Mouse (Mus musculus): ENCODE data around the gene Gm28635. TPM values are rescaled to one million over a fixed set of nuclear protein-coding genes. Genes with fewer than 3 reads are reported as not detected.

The Gm28635 gene
- polyA plus RNA-seq (2014; fragmentation: Nextera tagmentation; extraction: Ambion mirVana), result not detected in 2 replicates

- Histone ChIP-seq H3K4me2 (peak within 1 kb of the TSS; percentile 73), H3K4me1 (ENCODE audit: control insufficient read depth, insufficient read depth, low read length) (peaks cover 9% of the 10 kb centered on the region), H3K4me3 (ENCODE audit: low read depth, low read length) (peak within 1 kb of the TSS; percentile 85), H3K9me3 (ENCODE audit: control insufficient read depth, low read length) (no peaks in the 10 kb centered on the region), H3K27me3 (ENCODE audit: control insufficient read depth, insufficient read depth, low read length) (no peaks in the 10 kb centered on the region), H3K27ac (ENCODE audit: low read depth, low read length) (peak within 1 kb of the TSS; percentile 17; the same call in 1 of the 2 replicates), H3K36me3 (ENCODE audit: control insufficient read depth, insufficient read depth, low read length) (peaks cover 6% of the 10 kb centered on the region; the same call in 1 of the 2 replicates), H3K9ac (ENCODE audit: low read length) (peak within 1 kb of the TSS; percentile 81)
- DNase-seq (ENCODE audit: low spot score, missing footprints) (peak; percentile 98), ATAC-seq (ENCODE audit: low FRiP score) (peak; percentile 100)
- WGBS, result under 1% methylated on average over 43 of the region's 44 CpGs
Measured at GRCm38 (mm10) chr2:84677968-84678880, at the start of gene Gm28635, which contains the start of gene Med19. Gene Gm28635 (minus strand): TSS chr2:84678041. Gene Med19 (plus strand): TSS chr2:84678402.

GRCm38 (mm10) chr2:84727172-84727858 is 49.5 kb upstream of the Gm28635 start, which contains the start of gene Clp1:
Gene Clp1 (minus strand): TSS chr2:84727350.
- Histone ChIP-seq H3K9ac (ENCODE audit: low read length) (peak within 1 kb of the TSS; percentile 52), H3K4me2 (peak within 1 kb of the TSS; percentile 88), H3K27ac (ENCODE audit: low read depth, low read length) (peak within 1 kb of the TSS; percentile 58; the same call in 1 of the 2 replicates), H3K36me3 (ENCODE audit: control insufficient read depth, insufficient read depth, low read length) (peaks cover 8% of the 10 kb centered on the region; the same call in 1 of the 2 replicates), H3K9me3 (ENCODE audit: control insufficient read depth, low read length) (no peaks in the 10 kb centered on the region), H3K4me1 (ENCODE audit: control insufficient read depth, insufficient read depth, low read length) (peaks cover 14% of the 10 kb centered on the region), H3K4me3 (ENCODE audit: low read depth, low read length) (peak within 1 kb of the TSS; percentile 61), H3K27me3 (ENCODE audit: control insufficient read depth, insufficient read depth, low read length) (no peaks in the 10 kb centered on the region)
- WGBS, result under 1% methylated on average over 39 of the region's 39 CpGs
- ATAC-seq (ENCODE audit: low FRiP score), result peak; percentile 97
- peak; percentile 99 for DNase-seq (ENCODE audit: low spot score, missing footprints)

GRCm38 (mm10) chr2:84726716-84727115 is 48.9 kb upstream of the Gm28635 start:
- Histone ChIP-seq H3K9me3 (ENCODE audit: control insufficient read depth, low read length) (no peaks in the 10 kb centered on the region), H3K27me3 (ENCODE audit: control insufficient read depth, insufficient read depth, low read length) (no peaks in the 10 kb centered on the region), H3K9ac (ENCODE audit: low read length) (peak overlapping the region; percentile 52), H3K4me3 (ENCODE audit: low read depth, low read length) (peak overlapping the region; percentile 61), H3K27ac (ENCODE audit: low read depth, low read length) (no peak overlapping the region), H3K36me3 (ENCODE audit: control insufficient read depth, insufficient read depth, low read length) (peaks cover 8% of the 10 kb centered on the region; the same call in 1 of the 2 replicates), H3K4me1 (ENCODE audit: control insufficient read depth, insufficient read depth, low read length) (peaks cover 14% of the 10 kb centered on the region), H3K4me2 (peak overlapping the region; percentile 88)
- 7% methylated on average over 9 of the region's 9 CpGs for WGBS
- ATAC-seq (ENCODE audit: low FRiP score), result peak; percentile 4
- no peak for DNase-seq (ENCODE audit: low spot score, missing footprints)

- 93% methylated on average over 10 of the region's 10 CpGs for WGBS
- no peak overlapping the region for H3K4me3 ChIP-seq (ENCODE audit: low read depth, low read length)
- peaks cover 14% of the 10 kb centered on the region for H3K4me1 ChIP-seq (ENCODE audit: control insufficient read depth, insufficient read depth, low read length)
- H3K27ac ChIP-seq (ENCODE audit: low read depth, low read length), result no peak overlapping the region
- H3K9ac ChIP-seq (ENCODE audit: low read length), result no peak overlapping the region
- H3K4me2 ChIP-seq, result no peak overlapping the region
- no peaks in the 10 kb centered on the region for H3K27me3 ChIP-seq (ENCODE audit: control insufficient read depth, insufficient read depth, low read length)
- ATAC-seq (ENCODE audit: low FRiP score), result no peak
- H3K9me3 ChIP-seq (ENCODE audit: control insufficient read depth, low read length), result no peaks in the 10 kb centered on the region
- peaks cover 8% of the 10 kb centered on the region; the same call in 1 of the 2 replicates for H3K36me3 ChIP-seq (ENCODE audit: control insufficient read depth, insufficient read depth, low read length)
- peak; percentile 35 for DNase-seq (ENCODE audit: low spot score, missing footprints)
Measured at GRCm38 (mm10) chr2:84725770-84726169, 47.9 kb upstream of the Gm28635 start.

- DNase-seq (ENCODE audit: low spot score, missing footprints) (peak; percentile 54), ATAC-seq (ENCODE audit: low FRiP score) (no peak)
- H3K4me3 ChIP-seq (ENCODE audit: low read depth, low read length), result no peak overlapping the region
- peaks cover 14% of the 10 kb centered on the region for H3K4me1 ChIP-seq (ENCODE audit: control insufficient read depth, insufficient read depth, low read length)
- no peak overlapping the region for H3K9ac ChIP-seq (ENCODE audit: low read length)
- peaks cover 8% of the 10 kb centered on the region; the same call in 1 of the 2 replicates for H3K36me3 ChIP-seq (ENCODE audit: control insufficient read depth, insufficient read depth, low read length)
- no peaks in the 10 kb centered on the region for H3K27me3 ChIP-seq (ENCODE audit: control insufficient read depth, insufficient read depth, low read length)
- H3K9me3 ChIP-seq (ENCODE audit: control insufficient read depth, low read length), result no peaks in the 10 kb centered on the region
- WGBS, result 95% methylated on average over 14 of the region's 14 CpGs
- no peak overlapping the region for H3K27ac ChIP-seq (ENCODE audit: low read depth, low read length)
- H3K4me2 ChIP-seq, result no peak overlapping the region
Measured at GRCm38 (mm10) chr2:84723856-84724255, 46.0 kb upstream of the Gm28635 start.

GRCm38 (mm10) chr2:84721182-84721581 is 43.3 kb upstream of the Gm28635 start:
- Histone ChIP-seq H3K4me1 (ENCODE audit: control insufficient read depth, insufficient read depth, low read length) (peaks cover 11% of the 10 kb centered on the region), H3K4me3 (ENCODE audit: low read depth, low read length) (no peak overlapping the region), H3K27ac (ENCODE audit: low read depth, low read length) (no peak overlapping the region), H3K36me3 (ENCODE audit: control insufficient read depth, insufficient read depth, low read length) (peaks cover 8% of the 10 kb centered on the region; the same call in 1 of the 2 replicates), H3K27me3 (ENCODE audit: control insufficient read depth, insufficient read depth, low read length) (no peaks in the 10 kb centered on the region), H3K4me2 (no peak overlapping the region), H3K9ac (ENCODE audit: low read length) (0 out of 2 replicates have a peak overlapping the region, but pooled peaks have one; percentile 10), H3K9me3 (ENCODE audit: control insufficient read depth, low read length) (no peaks in the 10 kb centered on the region)
- ATAC-seq (ENCODE audit: low FRiP score) (no peak), DNase-seq (ENCODE audit: low spot score, missing footprints) (peak; percentile 62)
- 87% methylated on average over 3 of the region's 3 CpGs for WGBS

GRCm38 (mm10) chr2:84720718-84721117 is 42.9 kb upstream of the Gm28635 start:
- Histone ChIP-seq H3K9me3 (ENCODE audit: control insufficient read depth, low read length) (no peaks in the 10 kb centered on the region), H3K27ac (ENCODE audit: low read depth, low read length) (no peak overlapping the region), H3K4me1 (ENCODE audit: control insufficient read depth, insufficient read depth, low read length) (peaks cover 7% of the 10 kb centered on the region), H3K9ac (ENCODE audit: low read length) (no peak overlapping the region), H3K4me2 (no peak overlapping the region), H3K27me3 (ENCODE audit: control insufficient read depth, insufficient read depth, low read length) (no peaks in the 10 kb centered on the region), H3K4me3 (ENCODE audit: low read depth, low read length) (no peak overlapping the region), H3K36me3 (ENCODE audit: control insufficient read depth, insufficient read depth, low read length) (peaks cover 8% of the 10 kb centered on the region; the same call in 1 of the 2 replicates)
- no peak for DNase-seq (ENCODE audit: low spot score, missing footprints)
- WGBS, result 96% methylated on average over 2 of the region's 2 CpGs
- ATAC-seq (ENCODE audit: low FRiP score), result no peak

- no peaks in the 10 kb centered on the region for H3K9me3 ChIP-seq (ENCODE audit: control insufficient read depth, low read length)
- 86% methylated on average over 4 of the region's 4 CpGs for WGBS
- no peaks in the 10 kb centered on the region for H3K36me3 ChIP-seq (ENCODE audit: control insufficient read depth, insufficient read depth, low read length)
- H3K9ac ChIP-seq (ENCODE audit: low read length), result no peak overlapping the region
- DNase-seq (ENCODE audit: low spot score, missing footprints) (peak; percentile 17), ATAC-seq (ENCODE audit: low FRiP score) (no peak)
- H3K4me2 ChIP-seq, result no peak overlapping the region
- no peak overlapping the region for H3K27ac ChIP-seq (ENCODE audit: low read depth, low read length)
- no peak overlapping the region for H3K4me3 ChIP-seq (ENCODE audit: low read depth, low read length)
- H3K4me1 ChIP-seq (ENCODE audit: control insufficient read depth, insufficient read depth, low read length), result peaks cover 10% of the 10 kb centered on the region
- no peaks in the 10 kb centered on the region for H3K27me3 ChIP-seq (ENCODE audit: control insufficient read depth, insufficient read depth, low read length)
Measured at GRCm38 (mm10) chr2:84717357-84717756, 39.5 kb upstream of the Gm28635 start.

All from midbrain, embryonic 11.5 days (tissue).